Mouse (Mus musculus) heart, postnatal 4 days (tissue): ENCODE measurements around the gene Zfp318. TPM values are rescaled to one million over a fixed set of nuclear protein-coding genes. Genes with fewer than 3 reads are reported as not detected.

Experiments
- DNase-seq: peaks from one replicate; pipeline ENCODE4 v3.0.0; 2021
- total RNA-seq, 2 experiments: library from RNA; stranded (reverse); gene quantifications; 2 replicates each; pipeline ENCODE4 v1.2.3; 2021

Zfp318 gene
- total RNA-seq: 10 to 100 TPM; 24.2 to 25.8 TPM

DNA sequence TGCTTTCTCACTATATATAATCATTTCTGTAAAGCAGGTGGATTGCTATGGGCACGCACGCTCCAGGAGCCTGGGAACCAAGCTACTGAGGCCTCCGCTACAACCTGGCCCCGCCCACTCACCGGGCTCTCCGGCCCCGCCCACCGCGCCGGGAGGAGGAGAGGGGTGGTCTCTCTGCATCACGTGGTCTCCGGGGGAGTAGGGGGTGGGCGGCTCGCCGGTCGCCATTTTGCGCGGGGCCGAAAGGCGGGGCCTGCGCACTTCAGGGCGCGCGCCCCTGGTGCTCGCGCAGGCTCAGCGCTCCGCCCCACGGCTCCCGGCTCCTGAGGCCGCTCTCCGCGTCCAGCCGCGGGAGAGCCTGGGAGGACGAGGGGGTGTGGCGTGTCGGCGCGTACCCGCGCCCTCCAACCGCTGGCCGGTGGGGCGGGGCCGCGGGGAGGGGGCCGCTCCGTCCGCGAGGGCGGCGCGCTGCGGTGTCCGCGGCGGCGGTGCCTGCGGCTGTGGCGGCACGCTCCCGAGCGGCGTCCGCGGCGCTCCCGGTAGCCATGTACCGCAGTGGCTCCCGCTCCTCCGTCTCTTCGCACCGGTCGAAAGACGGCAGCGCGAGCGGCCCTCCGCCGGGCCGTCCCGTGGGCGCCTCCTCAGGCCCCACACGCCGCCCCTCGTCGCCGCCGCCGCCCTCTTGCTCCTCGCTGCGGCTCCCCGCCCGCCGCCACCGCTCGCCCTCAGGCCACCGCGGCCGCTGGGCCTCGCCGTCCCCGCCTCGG, at the start of gene Zfp318:
Gene Zfp318 (plus strand): TSS at position 438 of the 767 bp plus-strand sequence.
- DNase-seq: peak; percentile 99

DNA sequence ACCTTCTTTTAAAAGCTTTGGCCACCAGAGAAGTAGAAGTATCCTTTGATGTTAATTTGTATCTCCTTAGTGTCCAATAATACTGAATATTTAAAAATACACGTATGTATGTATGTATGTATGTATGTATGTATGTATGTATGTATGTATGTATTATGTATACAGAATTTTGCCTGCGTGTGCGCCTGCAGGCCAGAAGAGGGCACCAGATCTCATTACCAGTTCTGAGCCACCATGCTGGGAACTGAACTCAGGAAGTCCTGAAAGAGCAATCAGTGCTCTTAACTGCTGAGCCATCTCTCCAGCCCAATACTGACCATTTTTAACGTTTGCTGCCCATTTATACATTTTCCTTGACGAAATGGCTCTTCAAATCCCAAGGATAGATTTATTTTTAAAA, 47.1 kb upstream of the Zfp318 start:
- DNase-seq: no peak

DNA sequence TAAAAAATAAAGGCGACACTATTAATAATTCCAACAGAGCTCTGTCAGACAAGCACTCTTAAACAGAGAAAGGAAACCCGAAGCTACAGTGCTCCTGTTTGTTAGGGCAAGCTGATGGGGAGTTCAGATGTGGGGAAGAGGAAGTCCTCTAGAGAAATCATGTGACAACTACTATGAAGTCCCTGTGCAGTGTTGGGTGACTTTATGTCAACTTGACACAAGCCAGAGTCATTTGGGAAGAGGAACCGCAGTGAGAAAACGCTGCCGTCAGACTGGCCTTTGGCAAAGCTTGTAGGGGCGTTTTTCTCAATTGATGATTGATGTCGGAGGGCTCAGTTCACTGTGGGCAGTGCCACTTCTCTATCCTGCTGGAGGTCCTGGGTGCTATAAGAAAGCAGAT, 42.3 kb upstream of the Zfp318 start:
- DNase-seq: no peak

DNA sequence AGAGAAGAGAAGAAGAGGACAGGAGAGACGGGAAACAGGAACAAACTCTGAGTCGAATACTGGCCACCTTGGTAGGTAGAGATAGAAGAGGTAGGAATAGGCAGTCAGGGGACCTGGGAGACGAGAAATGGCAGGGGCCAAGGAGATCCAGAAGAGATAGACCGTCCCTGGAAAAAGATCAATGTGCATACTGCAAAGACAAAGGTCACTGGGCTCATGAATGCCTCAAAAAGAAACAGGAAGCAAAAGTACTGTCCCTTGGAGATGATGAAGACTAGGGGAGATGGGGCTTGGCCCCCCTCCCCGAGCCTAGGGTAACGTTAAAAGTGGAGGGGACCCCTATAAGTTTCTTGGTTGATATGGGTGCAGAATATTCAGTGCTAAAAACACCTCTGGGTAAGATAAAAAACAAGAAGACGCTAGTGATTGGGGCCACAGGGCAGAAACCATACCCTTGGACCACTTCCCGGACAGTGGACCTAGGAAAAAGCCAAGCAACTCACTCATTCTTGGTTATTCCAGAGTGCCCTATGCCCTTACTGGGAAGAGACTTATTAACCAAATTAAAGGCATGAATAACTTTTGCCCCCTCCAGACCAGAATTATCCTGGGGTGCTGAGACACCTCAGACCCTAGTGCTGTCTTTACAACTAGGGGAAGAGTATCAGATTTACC, 32.4 kb upstream of the Zfp318 start:
- no peak for DNase-seq

DNA sequence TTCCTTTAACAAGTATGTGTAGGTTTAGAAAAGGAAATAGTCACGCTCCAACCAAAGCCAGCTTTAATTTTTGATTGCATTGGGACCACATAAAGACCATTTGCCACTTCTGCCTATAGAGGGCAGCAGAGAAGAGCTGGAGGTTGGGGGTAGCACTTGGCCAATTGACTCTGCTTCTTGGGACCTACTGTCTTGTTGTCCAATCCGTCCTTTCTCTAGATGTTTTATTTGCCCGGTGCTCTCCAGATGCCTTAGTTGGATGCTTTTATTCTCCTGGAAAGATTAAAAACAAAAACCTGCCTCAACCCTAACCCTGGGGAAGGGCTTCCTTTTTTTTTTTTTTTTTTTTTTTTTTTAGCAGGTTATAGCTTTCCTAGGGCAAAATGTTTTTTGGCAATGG, 11.7 kb upstream of the Zfp318 start:
- DNase-seq: peak; percentile 33

DNA sequence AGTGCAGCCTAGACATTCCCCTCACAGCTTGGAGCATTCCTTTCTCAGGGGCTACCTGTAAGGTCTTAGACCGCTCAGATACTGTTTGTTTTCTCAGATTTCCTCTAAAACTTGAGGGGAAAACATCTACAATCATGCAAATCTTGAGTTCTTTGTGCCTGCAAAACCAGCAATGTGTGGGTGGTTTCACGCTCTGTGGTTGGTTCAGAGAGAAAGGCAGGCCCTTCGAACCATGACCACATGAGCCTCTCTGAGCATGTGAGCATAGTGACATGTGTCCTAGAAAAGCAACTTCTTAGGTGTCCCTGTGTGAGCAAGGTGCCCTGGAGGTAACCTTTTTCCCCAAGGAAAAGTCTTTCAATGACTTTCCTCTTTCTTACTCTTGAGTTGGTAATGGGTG, 5.0 kb upstream of the Zfp318 start:
- DNase-seq: no peak

DNA sequence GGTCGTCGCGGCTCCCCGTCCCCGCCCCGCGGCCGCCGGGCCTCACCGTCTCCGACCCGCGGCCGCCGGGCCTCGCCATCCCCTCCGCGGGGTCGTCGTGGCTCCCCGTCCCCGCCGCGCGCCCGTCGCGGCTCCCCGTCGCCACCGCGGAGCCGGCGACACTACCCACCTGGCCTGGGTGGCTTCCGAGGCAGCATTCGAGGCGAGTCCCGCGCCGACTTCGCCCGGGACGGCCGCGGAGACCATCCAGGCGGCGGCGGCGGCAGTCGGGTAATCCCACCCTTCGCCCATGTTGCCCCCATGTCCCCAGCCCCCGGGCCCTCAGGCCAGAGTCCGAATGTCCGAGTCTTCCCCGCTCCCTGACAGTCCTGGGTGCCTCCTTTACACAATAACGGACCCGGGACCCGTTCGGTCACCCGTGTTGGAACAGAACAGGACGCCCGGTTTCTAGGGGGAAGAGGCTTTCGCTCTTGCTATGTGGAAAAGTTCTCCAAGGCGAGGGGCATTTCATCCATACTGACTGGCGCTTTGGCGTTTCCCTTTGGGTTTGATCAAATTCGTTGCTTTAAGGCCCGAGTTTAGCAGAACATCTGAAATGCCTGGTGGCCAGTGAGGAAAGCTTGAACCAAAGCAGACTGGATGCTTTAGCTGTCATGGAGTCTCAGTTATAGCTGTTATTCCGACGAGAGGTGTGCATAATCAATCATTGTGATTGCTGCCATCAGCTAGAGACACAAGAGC, 700 bp downstream of the Zfp318 start:
- DNase-seq: peak; percentile 38

DNA sequence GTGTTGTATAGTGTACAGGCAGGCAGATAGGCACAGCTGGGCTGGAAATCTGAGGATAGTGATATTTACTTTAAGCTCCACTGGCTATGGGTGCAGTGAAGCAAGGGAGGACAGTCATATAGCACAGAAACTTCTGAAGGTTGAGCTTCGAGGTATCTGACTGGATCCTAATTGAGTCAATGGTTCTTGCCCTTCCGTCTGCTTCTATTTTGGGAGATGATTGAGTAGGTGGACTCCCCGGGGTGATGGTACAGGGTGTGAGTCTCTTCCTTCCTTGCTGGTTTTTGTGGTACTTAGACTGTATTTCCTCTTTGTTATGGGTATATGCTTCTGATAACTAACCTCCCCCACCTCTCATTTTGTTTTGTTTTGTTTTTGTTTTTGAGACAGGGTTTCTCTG, 4.7 kb downstream of the Zfp318 start:
- no peak for DNase-seq

DNA sequence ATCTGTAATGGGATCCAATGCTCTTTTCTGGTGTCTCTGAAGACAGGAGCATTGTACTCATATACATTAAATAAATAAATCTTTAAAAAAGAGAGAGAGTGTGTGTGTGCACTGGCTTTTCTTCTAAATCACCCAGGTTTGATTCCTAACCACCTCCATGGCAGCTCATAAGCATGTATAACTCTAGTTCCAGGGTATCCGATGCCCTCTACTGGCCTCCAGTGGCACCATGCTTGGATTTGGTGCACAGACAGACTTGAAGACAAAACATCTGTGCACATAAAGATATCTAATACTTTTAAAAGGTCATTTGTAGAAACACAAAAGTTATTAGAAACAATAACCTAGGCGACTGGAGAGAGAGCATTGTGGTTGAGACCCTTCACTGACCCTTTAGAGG, 9.5 kb downstream of the Zfp318 start:
- DNase-seq: peak; percentile 49

DNA sequence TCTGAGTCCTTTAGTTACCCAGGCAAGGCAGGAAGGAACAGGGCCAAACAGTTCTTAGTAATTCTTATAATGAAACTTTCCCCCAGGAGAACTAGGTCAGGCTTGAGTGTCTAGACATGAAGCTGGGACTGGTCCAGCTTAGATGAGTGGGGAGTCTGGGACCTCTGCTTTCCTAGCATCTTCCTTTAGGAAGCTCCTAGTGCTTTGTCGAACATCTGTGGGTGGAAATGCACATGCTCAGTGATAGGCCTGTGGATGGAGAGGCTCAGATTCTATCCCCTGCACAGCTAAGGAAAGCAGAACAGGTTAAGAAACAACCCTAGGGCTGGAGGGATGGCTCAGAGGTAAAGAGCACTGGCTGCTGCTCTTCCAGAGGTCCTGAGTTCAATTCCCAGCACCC, 11.1 kb downstream of the Zfp318 start:
- DNase-seq: no peak

DNA sequence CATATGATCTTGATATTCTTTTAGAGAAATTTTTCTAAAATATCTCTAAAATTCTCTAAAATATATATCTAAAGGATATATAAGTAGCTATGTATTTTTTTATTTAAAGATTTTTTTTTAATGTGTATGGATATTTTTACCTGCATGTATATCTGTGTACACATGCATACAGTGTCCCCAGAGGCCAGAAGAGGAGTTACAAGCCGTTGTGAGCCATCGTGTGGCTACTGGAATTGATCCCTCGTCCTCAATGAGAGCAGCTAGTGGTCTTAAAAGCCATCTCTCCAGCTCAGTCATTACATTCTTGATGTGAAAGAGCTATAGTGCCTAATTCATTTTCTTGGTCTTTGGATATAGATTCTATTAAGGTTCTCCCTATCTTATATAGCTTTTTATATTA, 24.9 kb downstream of the Zfp318 start:
- no peak for DNase-seq

DNA sequence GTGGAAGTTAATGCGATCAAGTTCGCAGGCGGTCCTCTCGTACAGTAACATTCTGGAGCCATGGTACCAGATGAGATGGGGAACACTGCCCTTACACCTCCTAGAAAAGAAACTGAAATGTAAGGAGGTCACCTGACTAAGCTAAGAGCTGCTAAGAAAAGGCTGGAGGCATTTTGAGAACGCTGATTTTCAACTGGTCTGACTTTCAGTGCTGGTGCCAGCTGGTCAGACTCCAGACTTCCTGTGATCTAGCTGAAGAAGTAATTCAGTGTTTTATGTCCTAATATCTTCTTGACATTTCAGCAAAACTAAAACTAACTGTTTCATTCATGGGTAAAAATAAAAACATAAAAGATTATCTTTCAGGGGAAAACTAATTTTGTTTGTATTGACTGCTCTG, 35.1 kb downstream of the Zfp318 start:
- DNase-seq: no peak

DNA sequence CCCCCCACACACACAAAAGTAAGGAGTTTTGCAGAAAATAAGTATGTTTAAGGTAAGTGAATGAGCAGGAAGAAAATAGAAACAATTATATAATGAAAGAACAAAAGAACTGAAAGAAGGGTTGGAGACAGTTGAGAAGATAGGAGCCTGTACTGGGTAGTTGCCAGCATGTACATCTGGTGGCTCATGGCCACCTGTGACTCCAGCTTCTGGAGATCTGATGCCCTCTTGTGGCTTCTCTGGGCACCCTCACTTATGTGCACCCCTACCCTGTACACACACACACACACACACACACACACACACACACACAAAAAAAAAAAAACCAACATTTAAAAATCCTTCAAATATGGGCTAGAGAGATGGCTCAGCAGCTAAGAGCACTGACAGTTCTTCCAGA, 36.2 kb downstream of the Zfp318 start:
- no peak for DNase-seq

DNA sequence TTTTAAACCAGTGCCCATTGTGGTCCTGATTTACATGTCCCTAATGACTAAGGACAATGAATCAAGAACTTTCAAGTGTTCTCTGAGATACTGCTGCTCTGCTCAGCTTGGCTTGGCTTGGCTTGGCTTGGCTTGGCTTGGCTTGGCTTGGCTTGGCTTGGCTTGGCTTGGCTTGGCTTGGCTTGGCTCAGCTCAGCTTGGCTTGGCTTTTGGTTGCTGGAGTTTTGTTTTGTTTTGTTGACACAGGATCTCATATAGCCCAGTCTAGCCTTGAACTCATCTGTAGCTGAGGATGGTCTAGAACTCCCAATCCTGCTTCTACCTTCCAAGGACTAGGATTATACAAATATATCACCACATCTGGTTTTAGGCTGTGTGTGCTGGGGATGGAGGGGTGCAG, 43.0 kb downstream of the Zfp318 start:
- DNase-seq: no peak

DNA sequence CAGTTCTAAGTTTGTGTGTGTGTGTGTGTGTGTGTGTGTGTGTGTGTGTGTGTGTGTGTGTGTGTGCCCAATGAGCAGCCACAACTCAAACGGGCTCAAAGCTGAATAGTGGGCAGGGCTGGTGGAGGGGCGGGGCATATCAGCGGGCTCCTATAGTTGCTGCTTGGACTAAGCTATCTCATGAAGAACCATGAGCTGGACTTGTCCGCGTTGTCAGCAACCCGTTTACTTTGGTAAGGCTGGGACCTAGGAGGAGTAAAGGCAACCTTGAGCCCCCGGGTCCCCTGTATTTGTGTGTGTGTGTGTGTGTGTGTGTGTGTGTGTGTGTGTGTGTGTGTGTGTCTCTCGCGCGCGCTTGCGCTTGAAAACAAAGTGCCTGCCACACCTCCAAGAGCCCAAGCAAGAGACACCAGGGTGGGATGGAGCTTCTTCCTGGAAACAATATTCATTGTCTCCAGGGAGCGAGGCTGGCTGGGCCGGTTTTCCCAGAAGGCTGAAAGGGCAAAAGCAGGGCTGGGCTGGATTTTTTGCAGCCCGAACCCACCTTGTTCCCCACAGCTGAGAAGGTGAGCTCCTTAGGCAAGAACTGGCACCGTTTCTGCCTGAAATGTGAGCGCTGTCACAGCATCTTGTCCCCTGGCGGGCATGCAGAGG, 45.4 kb downstream of the Zfp318 start, which contains the start of gene Crip3:
Gene Crip3 (plus strand): TSS at position 166 of the 654 bp plus-strand sequence.
- DNase-seq: no peak

DNA sequence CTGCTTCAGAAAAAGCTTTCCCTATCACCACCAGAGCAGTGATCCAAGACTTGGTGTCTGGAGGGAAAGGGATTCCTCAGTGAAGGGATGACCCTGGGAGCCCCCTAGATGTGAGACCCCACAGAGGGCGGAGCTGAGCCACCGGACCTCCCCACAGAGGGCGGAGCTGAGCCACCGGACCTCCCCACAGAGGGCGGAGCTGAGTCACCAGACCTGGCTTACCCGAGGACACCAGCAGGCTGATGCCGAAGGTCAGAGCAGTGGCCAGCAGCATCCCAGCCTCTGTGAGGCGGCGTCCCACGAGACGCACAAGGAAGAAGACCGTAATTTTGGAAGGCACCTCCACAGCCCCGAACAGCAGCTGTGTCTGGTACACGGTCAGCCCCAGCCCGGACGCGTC, 50.1 kb downstream of the Zfp318 start:
- peak; percentile 43 for DNase-seq

DNA sequence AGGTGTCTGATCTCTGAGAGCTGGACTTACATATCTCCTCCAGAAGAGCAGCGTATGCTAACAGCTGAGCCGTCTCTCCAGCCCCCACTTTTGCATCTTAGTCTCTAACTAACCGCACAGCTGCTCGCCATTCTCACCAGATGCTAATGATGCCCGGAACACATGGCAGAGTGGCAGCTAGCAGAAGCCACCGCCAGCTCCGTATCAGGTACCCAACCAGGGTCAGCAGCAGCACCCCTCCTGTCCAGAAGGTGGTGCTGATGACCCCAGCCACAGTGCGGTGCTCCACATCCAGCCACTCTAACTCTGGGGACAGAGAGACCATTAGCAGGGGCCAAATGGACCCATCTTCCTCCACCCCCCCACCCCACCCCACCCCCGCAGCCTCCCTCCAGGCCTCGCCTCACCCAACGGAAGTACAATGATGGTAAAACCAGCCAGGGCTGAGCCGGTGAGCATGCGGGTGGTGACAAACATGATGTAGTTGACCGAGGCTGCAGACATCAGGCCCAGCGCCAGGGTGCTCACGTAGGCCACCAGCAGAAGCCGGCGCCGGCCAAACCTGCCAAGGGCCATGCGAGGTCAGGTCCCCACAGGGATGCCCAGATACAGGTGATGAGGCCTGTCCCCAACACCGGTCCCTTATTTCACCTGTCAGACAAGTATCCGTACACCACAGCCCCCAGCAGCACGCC, 53.3 kb downstream of the Zfp318 start:
- peak; percentile 63 for DNase-seq

DNA sequence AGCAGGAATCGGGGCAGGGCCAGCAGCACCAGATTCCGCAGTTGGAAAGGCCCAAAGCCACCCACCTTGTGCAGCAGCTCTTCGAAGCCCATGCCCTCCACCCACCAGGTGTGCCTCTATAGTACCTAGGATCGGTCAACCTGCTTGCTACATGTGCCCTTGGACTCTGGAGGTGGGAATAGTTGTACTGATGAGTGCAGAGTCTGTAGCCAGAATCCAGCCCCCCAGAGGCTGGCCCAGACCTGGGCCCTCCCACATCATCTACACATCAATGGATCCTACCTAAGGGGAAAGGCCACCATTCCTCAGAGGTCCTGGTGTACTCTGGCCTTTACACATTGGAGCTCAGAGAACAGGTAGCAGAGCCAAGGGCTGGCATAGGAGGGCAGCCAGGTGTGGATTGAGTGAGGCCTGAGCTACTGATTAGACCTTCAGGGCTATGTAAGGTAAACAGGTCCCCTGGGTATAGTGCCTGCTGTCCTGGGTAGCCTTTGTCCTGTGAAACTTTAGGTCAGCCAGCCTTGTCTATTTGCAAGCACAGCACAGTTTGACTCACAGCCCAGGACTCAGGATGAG, 54.9 kb downstream of the Zfp318 start, which contains the start of gene Slc22a7:
Gene Slc22a7 (minus strand): TSS at position 160 of the 576 bp plus-strand sequence.
- DNase-seq: no peak

DNA sequence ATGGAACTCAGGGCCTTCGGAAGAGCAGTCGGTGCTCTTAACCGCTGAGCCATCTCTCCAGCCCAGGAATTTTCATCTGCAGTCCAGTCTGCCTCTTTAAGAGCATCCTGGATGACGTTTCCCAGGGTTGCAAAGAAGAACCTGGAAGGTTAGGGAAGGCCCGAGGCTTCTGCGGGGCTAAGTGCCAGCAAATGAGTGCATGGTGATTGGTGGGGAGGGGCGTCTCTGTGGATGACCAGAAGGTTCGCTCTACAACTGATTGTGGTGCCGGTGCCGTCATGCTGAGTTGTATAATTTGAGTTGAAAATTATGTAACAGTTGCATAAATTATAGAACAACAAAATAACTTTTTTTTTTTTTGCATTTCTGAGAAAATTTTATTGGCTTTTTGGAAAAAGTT, 55.6 kb downstream of the Zfp318 start:
- DNase-seq: no peak

DNA sequence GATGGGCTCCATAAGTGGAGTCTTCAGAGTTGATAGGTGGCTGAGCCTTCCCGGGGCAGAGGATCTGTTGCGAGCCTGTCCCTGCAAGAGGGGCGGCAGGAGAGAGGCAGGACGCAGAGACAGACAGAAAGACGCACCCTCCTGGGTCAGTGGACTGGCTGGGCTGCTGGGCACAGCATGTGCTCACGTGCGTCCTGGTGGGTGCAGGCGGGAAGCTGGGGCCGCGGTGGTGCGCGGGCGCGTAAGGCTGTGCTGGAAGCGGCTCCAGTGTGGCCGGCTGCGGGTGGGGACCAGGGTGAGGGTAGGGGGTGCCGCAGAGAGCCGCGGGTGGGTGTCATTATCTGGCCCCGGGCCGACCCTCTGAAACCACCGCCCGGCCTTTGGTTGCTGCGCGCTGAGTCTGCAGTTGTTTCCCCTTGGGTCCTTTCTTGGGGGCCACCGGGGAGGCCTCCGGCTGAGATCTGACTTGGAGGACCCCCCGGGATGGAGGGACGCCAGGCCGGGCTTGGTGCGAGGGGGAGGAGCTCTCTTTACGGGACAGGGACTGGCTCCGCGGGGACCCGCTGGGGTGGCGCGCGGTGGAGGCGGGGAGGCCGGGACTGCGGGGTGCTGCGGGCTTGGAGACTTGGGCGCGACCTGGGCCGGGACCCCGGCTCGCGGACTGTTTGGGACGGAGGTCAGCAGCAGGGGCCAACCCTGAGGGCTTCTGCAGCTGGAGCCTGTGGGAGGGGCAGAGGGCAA, 61.5 kb downstream of the Zfp318 start:
- DNase-seq: no peak

DNA sequence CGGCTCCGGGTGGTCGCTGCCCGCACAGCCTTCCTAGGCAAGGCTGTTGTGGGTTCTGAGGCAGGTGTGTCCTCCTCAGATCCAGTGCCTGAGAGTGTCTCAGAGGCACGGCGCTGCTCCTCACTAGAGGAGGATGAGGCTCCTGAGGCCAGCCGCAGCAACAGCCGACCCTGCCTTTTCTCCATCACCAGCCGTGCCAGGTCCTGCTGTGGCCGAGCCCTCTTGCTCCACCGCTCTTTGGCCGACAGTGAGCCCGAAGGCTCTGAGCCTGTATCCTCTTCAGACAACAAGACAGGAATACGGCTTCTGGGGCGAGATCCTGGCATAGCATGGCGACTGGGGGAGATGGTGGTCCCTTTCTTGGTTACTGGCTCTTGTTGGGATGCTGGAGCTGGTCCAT, 62.7 kb downstream of the Zfp318 start:
- no peak for DNase-seq
